ENCODE assay signal across 8 mouse cellular contexts in genomic region chr10:33986771-33987170, GRCm38 (mm10). TPM values are rescaled to one million over a fixed set of nuclear protein-coding genes. Genes with fewer than 3 reads are reported as not detected.
DNase-seq lines count a peak whose midpoint lies in the region; ATAC-seq lines count a peak whose summit lies in the region.

No protein-coding gene starts in this region.

- H3K4me3 ChIP-seq in hindbrain, embryonic 10.5 days = no peak overlapping the region

- no peaks in the 10 kb centered on the region for H3K27me3 ChIP-seq in hindbrain, embryonic 10.5 days (ENCODE audit: insufficient read depth, poor library complexity, severe bottlenecking)

- H3K36me3 ChIP-seq in hindbrain, embryonic 10.5 days = peaks cover 12% of the 10 kb centered on the region

- no peak overlapping the region for H3K27ac ChIP-seq in hindbrain, embryonic 10.5 days

- peak; percentile 60 to 81 for DNase-seq in heart, adult 18-20 months
- no peak for DNase-seq in heart, adult 11 months
- DNase-seq in brain, adult 2 months (ENCODE audit: low read depth, low spot score) = peak; percentile 96
- DNase-seq in hindbrain, embryonic 10.5 days (ENCODE audit: low spot score) = peak; percentile 55
- DNase-seq in layer of hippocampus, postnatal 10 days (ENCODE audit: low spot score in 2 of 2) = peak; percentile 58 to 68
- peak; percentile 63 for DNase-seq in lung, postnatal 25 days (ENCODE audit: low spot score)
- DNase-seq in right cerebral cortex, postnatal 10 days (ENCODE audit: low spot score in 2 of 2) = peak; percentile 67 to 76

- peak; percentile 94 for ATAC-seq in erythroblast, adult 5-6 weeks (replicated peaks; ENCODE audit: low FRiP score, poor library complexity, severe bottlenecking)

- no peaks in the 10 kb centered on the region for H3K9me3 ChIP-seq in hindbrain, embryonic 10.5 days

- WGBS in hindbrain, embryonic 10.5 days = 24% methylated on average over 4 of the region's 4 CpGs

- no peaks in the 10 kb centered on the region for H3K4me1 ChIP-seq in hindbrain, embryonic 10.5 days (replicated peaks)

RNA-seq across cellular contexts. Expression of gene Rwdd1, which starts 32.7 kb away (rescaled TPM):
- 100 to 1,000 TPM; 121 to 123 TPM for total RNA-seq in heart, adult 18-20 months (2021)
- total RNA-seq in erythroblast, adult 5-6 weeks (2015; ENCODE audit: low replicate concordance) = 20.6 and 39.1 TPM in 2 replicates
- 5.3 and 51.0 TPM in 2 replicates for total RNA-seq in erythroblast, adult 5-6 weeks (2017; ENCODE audit: low replicate concordance)
- 126 and 143 TPM in 2 replicates for polyA plus RNA-seq in hindbrain, embryonic 10.5 days (2016; fragmentation: Nextera tagmentation; extraction: Ambion mirVana)
- total RNA-seq in layer of hippocampus, postnatal 10 days (2021) = 100 to 1,000 TPM; 102 to 107 TPM

RNA-seq across cellular contexts. Expression of gene Zup1, which starts 35.7 kb away (rescaled TPM):
- 1 to 10 TPM; 8.3 to 10.0 TPM for total RNA-seq in heart, adult 18-20 months (2021)
- 38.9 and 73.4 TPM in 2 replicates for total RNA-seq in erythroblast, adult 5-6 weeks (2015; ENCODE audit: low replicate concordance)
- total RNA-seq in erythroblast, adult 5-6 weeks (2017; ENCODE audit: low replicate concordance) = 43.5 and 53.0 TPM in 2 replicates
- 19.4 and 21.4 TPM in 2 replicates for polyA plus RNA-seq in hindbrain, embryonic 10.5 days (2016; fragmentation: Nextera tagmentation; extraction: Ambion mirVana)
- total RNA-seq in layer of hippocampus, postnatal 10 days (2021) = 10 to 100 TPM; 14.0 to 14.7 TPM

RNA-seq across cellular contexts. Expression of gene Trappc3l, which starts 50.6 kb away (rescaled TPM):
- not detected for total RNA-seq in heart, adult 18-20 months (2021)
- not detected in 2 replicates for total RNA-seq in erythroblast, adult 5-6 weeks (2015; ENCODE audit: low replicate concordance)
- not detected in 2 replicates for total RNA-seq in erythroblast, adult 5-6 weeks (2017; ENCODE audit: low replicate concordance)
- polyA plus RNA-seq in hindbrain, embryonic 10.5 days (2016; fragmentation: Nextera tagmentation; extraction: Ambion mirVana) = not detected in 2 replicates
- total RNA-seq in layer of hippocampus, postnatal 10 days (2021) = under 1 TPM; 0.80 TPM

RNA-seq across cellular contexts. Expression of gene Calhm4, which starts 57.3 kb away (rescaled TPM):
- not detected for total RNA-seq in heart, adult 18-20 months (2021)
- total RNA-seq in erythroblast, adult 5-6 weeks (2015; ENCODE audit: low replicate concordance) = not detected in 2 replicates
- not detected in 2 replicates for total RNA-seq in erythroblast, adult 5-6 weeks (2017; ENCODE audit: low replicate concordance)
- polyA plus RNA-seq in hindbrain, embryonic 10.5 days (2016; fragmentation: Nextera tagmentation; extraction: Ambion mirVana) = not detected in 2 replicates
- not detected for total RNA-seq in layer of hippocampus, postnatal 10 days (2021)
